Mouse (Mus musculus): ENCODE data around the gene Btbd19. TPM values are rescaled to one million over a fixed set of nuclear protein-coding genes. Genes with fewer than 3 reads are reported as not detected.

The Btbd19 gene
- 1 to 10 TPM; 3.4 to 3.5 TPM for total RNA-seq (2021)
- long read RNA-seq, experiment 1, partial matches to known transcripts: 0 of 2 reads
- long read RNA-seq, experiment 1, other reads (novel, unspliced or antisense): 1 of 2 reads
- long read RNA-seq, experiment 2, partial matches to known transcripts: 0 of 1 reads
- long read RNA-seq, experiment 2, other reads (novel, unspliced or antisense): 0 of 1 reads

- DNase-seq: peak; percentile 86 to 89
Observed at GRCm38 (mm10) chr4:117125348-117125909, at the start of gene Btbd19. Btbd19 (minus strand) TSS chr4:117125725.

- no peak for DNase-seq
Observed at GRCm38 (mm10) chr4:117169936-117170335, 44.4 kb upstream of the Btbd19 start.

- DNase-seq: no peak
Observed at GRCm38 (mm10) chr4:117161183-117161582, 35.7 kb upstream of the Btbd19 start.

- DNase-seq: no peak
Observed at GRCm38 (mm10) chr4:117159666-117160065, 34.1 kb upstream of the Btbd19 start.

- no peak for DNase-seq
Observed at GRCm38 (mm10) chr4:117156372-117156771, 30.8 kb upstream of the Btbd19 start.

GRCm38 (mm10) chr4:117155792-117156355 lies 30.3 kb upstream of the Btbd19 start, which contains the start of gene Rps8:
Rps8 (minus strand) TSS chr4:117156243.
- DNase-seq: peak; percentile 92 to 93

- peak in 1 of 2 experiments; percentile 30 for DNase-seq
Observed at GRCm38 (mm10) chr4:117155020-117155791, 29.7 kb upstream of the Btbd19 start.

GRCm38 (mm10) chr4:117152714-117153113 lies 27.2 kb upstream of the Btbd19 start:
- no peak for DNase-seq

- DNase-seq: no peak
Observed at GRCm38 (mm10) chr4:117151416-117151815, 25.9 kb upstream of the Btbd19 start.

GRCm38 (mm10) chr4:117150212-117150733 lies 24.7 kb upstream of the Btbd19 start:
- DNase-seq: no peak

GRCm38 (mm10) chr4:117149291-117150211 lies 24.0 kb upstream of the Btbd19 start:
- no peak for DNase-seq

GRCm38 (mm10) chr4:117148815-117149214 lies 23.3 kb upstream of the Btbd19 start:
- no peak for DNase-seq

- DNase-seq: no peak
Observed at GRCm38 (mm10) chr4:117148047-117148713, 22.7 kb upstream of the Btbd19 start.

- peak; percentile 82 to 88 for DNase-seq
Observed at GRCm38 (mm10) chr4:117146176-117146575, 20.7 kb upstream of the Btbd19 start.

- no peak for DNase-seq
Observed at GRCm38 (mm10) chr4:117145248-117145647, 19.7 kb upstream of the Btbd19 start.

- no peak for DNase-seq
Observed at GRCm38 (mm10) chr4:117143023-117143422, 17.5 kb upstream of the Btbd19 start.

GRCm38 (mm10) chr4:117140613-117141012 lies 15.1 kb upstream of the Btbd19 start:
- DNase-seq: peak in 1 of 2 experiments; percentile 4

GRCm38 (mm10) chr4:117139217-117139612 lies 13.7 kb upstream of the Btbd19 start:
- peak; percentile 57 to 65 for DNase-seq

GRCm38 (mm10) chr4:117138295-117139216 lies 13.0 kb upstream of the Btbd19 start:
- DNase-seq: no peak

- no peak for DNase-seq
Observed at GRCm38 (mm10) chr4:117136034-117136433, 10.5 kb upstream of the Btbd19 start.
